Mouse (Mus musculus): ENCODE data around the gene Armcx4.
"Not testable (repeated sequence)": the region's sequence is repeated elsewhere in the genome, so short reads cannot be mapped to it uniquely, and the experiment has no call there.

Gene Armcx4

DNA sequence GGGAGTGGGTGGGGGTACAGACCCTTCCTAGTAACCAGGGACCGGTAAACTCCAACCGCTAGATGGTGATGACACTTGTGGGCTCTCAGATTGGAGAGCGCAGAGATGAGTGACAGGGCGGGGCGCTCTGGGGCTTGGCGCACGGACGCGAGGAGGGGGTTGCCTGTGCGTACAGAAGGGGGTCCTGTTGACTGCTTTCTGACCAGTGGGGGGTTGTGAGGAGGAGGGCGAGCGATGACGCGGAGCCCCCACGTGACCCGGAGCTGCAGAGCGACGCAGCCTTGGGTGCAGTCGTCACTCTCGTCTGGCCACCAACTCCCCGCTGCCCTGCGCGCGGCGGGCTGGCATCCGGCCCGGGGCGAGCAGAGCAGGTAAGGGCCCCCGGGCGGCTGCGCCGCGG lies at the start of gene Armcx4:
TSS of gene Armcx4 (plus strand) at position 253 of the 400 bp plus-strand sequence.
- DNase-seq (ENCODE audit: low read depth, low spot score), result peak; percentile 62

DNA sequence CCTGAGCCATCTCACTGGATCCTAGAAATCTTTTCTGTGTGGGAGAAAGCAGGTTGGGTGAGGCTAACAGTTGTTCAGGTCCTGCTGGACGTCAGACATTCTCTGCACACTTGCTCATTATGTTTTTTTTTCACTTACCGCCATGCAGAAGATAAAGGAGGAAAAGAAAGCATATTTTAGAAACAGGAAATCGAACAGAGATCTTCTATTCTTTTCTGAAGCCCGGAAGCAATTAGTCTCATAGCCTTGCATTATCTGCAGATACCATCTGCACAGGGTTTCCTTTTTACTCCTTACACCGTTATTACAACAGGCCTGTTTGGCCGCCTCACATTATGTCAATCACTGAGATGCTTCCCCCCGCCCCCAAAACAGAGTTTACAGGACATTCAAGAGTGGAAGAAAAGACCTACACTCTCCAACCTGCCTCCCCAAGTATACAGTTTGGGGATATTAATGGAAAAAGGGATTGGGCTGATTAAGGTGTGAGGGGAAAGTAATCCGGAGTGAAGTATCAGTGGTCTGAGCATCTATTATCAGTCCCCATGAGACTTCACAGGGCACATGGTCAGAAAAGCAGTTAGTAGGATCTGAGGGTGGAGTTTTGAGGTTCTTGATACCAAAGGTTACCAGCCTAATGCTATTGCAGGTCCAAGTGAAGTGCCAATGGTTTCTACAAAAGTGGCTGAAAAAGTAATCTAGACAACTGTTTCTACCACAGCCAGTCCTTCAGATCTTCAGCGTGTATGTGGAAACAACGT lies 45.1 kb upstream of the Armcx4 start:
- DNase-seq (ENCODE audit: low read depth, low spot score), result peak; percentile 35

DNA sequence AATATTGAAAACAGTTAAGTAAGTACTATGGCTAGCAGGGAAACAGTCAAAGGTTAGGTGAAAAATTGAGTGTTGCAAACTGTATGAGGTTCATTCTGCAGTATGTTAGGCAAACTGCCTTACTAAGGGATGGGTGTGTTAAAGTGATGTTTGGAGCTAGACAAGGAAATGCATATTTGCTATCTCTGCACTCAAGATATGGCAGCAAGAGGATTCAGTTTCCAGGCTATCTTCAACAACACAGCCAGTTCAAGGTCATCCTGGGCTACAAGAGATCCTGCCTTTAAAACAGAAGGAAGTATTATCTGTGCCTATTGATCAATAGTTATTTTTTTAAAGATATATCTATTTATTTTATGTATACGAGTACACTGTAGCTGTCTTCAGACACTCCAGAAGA lies 40.0 kb upstream of the Armcx4 start:
- DNase-seq (ENCODE audit: low read depth, low spot score), result no peak

DNA sequence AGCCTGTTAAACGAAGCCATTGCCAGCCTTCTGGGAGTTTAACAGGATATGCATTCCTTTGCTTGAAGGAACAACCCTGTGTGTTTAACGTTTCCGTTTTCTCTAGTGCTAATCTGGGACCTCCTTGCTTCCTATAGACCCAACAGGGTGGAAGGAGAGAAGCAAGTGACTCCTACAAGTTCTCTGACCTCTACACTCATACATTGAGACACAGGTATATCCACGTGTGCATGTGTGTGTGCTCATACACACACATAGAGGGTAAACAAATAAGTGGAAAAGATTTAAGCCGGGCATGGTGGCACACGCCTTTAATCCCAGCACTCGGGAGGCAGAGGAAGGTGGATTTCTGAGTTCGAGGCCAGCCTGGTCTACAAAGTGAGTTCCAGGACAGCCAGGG lies 38.9 kb upstream of the Armcx4 start:
- no peak for DNase-seq (ENCODE audit: low read depth, low spot score)

DNA sequence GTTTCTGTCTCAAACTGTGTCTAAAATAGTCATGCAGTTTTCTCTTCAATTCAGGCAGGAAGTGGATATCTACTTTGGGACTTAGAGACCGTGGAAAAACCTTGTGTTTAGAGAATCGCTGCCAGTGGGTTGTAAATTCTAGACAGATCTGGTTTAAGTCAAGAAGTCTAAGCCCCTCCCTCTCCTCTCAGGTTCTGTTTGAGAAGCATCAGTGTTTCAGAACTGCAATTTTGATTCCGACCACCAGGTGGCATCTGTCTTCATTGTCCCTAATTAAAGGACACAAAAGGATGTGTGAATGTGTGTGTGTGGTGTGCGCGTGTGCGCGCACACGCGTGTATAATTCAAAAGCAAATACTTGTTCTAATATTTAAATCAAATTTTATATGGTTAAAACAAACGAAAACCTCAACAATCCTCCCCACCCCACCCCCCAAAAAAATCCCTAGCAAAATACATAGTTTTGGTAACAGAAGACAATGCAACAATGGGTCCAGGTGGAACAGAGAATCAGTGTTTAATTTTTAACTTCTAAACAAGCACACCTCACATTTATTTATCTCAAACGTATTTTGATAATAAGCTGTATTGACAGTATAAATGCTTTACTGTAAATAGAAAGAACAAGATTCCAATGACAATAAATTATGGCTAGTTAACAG lies 38.2 kb upstream of the Armcx4 start:
- DNase-seq (ENCODE audit: low read depth, low spot score), result peak; percentile 73

DNA sequence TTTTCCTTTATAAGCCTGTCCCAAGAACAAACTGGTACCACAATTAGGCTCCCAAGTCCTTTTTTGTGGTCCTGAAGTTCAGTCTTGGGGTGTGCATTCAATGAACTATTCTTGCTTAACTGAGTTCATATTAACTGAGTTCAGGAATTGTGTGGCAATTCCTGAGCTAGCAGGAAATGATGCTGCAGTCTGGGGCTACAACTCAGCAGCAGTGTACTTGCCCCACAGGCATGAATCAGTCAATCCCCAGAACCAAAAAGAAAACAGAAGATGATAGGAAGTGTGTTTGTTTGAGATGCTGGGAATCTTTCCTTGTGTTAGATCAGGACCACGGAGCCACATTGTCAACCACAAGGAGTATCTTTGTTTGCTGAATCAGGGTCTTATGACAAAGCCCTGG lies 34.3 kb upstream of the Armcx4 start:
- DNase-seq (ENCODE audit: low read depth, low spot score), result no peak

DNA sequence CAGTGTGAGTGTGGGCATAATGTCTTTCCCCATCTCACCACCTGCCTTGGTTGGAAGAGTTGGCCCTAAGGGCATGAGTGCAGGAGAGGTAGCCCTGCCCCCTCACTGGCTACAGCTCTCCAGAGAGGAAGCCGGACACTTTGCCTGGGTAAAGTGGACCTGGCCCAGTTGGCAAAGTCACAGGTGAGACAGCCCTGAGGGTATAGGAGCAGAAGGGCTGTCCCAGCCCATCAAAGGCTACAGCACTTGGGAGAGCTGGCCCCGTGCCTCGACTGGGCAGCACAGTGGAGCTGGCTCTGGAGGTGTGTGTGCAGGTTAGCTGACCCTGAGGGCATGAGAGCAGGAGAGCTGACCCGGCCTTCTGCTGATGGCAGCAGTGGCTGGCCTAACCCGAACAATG lies 24.7 kb upstream of the Armcx4 start:
- no peak for DNase-seq (ENCODE audit: low read depth, low spot score)

DNA sequence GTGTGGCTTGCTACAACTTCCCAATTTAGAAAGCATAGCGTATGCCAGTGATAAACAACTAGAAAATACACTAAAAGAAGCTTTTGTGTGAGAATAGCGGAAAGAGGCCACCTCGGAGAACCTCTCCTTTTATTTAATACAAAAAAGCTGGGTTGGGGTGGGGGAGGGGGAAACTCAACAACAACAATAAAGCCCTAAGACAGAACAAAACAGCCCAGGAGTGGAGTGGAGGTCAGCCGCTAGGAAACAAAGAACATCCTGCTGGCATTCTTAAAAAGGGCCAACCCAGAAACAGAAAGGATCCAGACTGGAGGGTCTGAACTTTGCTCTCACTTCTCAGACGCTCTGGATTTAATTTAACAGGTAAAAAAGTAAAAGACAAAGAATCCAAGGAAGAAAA lies 11.3 kb upstream of the Armcx4 start:
- DNase-seq (ENCODE audit: low read depth, low spot score), result no peak

DNA sequence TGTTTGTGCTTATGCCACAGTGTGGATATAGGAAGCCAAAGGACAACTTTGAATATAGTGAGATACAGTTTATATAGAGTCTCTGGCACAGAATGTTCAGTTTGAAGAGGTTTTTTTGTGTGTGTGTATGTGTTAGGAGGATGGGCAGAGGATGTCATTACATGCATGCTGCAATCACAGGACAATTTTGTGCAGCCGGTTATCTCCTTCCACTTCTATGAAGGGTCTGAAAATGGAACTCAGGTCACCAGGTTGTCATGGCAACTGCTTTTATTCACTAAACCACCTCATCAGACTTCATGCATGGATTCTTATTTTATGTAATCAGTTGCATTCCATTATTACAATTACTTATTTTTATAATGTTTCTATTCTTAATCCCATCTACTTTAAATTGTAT lies 10.4 kb upstream of the Armcx4 start:
- no peak for DNase-seq (ENCODE audit: low read depth, low spot score)

DNA sequence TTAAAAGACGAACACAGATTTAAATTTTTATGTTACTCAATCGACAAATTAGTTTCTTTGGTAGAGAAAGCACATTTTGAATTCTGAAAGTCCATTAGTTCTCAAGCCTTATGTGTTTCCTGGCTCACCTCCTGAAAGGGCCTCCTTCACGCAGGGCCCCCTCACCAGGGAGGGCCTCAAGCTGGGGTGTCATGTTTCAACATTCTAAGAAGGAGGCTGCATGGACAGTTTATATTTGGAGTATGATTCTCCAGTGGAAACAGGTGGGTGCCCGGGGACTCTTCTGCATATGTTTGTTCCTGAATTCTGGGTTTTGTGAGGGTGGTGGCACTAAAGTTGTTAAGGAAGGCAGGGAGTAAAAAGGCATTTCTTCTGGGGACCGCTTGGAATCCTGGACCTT lies 1.4 kb upstream of the Armcx4 start:
- no peak for DNase-seq (ENCODE audit: low read depth, low spot score)

DNA sequence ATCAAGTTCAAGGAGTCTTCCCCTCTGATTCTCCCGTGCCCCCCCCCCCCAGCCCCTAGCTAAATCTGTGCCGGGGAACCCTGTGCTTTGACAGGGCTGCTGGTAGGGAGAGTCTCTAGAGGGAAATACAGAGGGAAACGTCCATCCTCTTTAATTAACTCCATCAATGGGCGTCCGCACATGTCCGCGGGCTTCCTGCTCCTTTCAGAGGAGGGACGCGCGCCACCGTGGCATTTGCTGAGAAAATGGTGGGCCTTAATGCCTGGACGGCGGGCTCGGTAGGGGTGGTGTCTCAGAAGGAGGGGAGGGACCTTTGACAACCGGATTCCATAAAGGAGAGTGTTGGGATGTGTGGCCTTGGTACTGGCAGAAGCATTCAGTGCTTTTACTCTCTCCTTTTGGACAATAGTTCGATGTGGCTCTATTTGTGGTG lies 436 bp downstream of the Armcx4 start:
- DNase-seq (ENCODE audit: low read depth, low spot score), result peak; percentile 16

DNA sequence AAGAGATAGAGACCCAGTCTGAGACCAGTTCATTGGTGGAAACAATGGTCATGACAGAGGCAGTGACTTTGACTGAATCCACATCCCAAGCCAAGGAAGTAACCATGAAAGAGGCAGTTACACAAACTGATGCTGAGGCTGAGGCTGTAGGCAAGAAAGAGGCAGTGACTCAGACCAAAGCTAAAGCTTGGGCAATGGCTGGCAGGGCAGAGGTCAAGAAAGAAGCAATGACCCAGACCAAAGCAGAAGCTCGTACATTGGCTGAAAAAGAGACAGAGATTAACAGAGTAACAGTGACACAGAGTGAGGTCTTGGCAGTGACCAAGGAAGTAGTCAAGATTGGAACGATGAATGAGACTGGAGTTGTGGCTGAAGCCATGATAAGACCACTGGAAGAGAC lies 3.4 kb downstream of the Armcx4 start:
- DNase-seq (ENCODE audit: low read depth, low spot score), result no peak

DNA sequence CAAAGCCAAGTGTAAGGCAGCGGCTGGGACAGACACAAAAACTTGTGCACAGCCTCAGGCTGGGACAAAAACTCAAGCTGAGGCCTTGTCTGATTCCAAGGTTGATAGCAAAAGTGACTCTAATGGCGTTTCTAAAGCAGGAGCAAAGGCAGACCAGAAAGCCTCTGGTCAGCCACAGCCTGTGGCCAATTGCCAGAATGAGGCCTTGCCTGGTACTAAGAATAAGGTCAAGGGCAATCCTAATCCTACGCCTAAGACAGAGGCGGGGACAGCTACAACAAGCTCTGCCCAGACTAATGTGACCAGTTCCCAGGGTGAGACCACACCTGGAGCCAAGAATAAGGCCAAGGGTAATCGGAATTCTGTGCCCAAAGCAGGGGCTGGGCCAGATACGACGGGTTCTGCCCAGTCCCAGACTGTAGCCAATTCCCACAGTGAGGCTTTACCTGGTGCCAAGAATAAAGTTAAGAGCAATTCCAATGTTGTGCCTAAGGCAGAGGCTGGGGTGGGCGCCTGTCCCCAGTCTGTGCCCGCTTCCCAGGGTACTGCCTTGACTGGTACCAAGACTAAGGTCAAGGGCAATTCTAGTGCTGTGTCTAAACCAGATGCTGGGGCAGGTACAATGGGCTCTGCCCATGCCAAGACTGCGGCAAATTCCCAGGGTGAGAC lies 4.7 kb downstream of the Armcx4 start:
- no peak for DNase-seq (ENCODE audit: low read depth, low spot score)

DNA sequence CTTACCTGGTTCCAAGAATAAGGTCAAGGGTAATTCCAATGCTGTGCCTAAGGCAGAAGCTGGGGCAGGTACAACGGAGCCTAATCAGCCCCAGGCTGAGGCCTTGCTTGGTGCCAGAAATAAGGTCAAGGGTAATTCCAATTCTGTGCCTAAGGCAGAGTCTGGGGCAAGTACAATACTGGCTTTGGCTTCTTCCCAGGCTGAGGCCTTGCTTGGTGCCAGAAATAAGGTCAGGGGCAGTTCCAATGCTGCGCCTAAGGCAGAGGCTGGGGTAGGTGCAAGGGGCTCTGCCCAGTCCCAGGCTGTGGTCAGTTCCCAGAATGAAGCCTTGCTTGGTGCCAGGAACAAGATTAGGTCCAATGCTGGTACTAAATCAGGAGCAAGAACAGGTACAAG lies 5.2 kb downstream of the Armcx4 start:
- no peak for DNase-seq (ENCODE audit: low read depth, low spot score)

DNA sequence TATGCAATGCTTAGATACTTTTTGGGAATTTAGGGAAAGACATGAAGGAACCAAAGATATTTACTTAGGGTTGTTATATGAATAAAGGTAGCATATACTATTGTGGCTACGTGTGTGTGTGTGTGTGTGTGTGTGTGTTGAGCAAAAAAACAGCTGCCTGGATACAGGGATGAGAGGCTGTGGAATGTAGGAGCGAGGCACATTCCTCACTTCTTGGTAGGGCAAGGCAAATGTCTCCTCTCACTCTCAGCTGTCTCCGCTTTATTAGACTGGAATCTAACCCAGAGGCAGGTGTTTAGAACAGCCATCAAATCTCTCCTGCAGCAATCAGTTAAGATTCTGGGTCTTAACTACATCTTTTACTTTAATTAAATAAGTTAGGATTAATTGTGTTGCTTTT lies 30.5 kb downstream of the Armcx4 start:
- no peak for DNase-seq (ENCODE audit: low read depth, low spot score)

DNA sequence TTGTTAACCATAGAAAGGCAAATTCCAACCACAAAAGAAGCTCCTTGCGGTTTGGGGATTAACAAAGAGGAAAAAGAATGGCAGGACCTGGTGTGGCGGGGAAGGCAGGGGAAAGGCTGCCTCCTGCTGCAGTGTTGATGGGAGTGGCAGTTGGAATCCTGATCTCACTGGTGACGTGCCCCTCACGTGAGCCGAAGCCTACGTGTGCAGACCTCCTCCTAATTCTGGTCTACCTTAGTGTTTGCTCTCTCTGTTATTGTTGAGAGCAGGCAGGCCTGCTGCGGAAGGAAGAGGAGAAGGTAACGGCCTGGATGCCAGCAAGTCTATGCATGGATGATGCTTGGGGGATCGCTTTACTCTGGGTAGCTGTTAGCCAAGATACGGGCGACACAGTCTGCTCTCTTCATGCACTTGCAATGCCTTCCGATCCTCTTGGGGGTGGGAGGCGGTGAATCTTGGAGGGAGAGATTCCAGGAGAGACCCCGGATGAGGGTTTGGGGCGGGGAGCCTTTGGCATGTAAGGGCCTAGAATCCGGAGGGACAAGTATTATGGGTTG lies 31.5 kb downstream of the Armcx4 start, which contains the start of gene Armcx1:
TSS of gene Armcx1 (plus strand) at position 212 of the 557 bp plus-strand sequence.
- peak; percentile 30 for DNase-seq (ENCODE audit: low read depth, low spot score)

DNA sequence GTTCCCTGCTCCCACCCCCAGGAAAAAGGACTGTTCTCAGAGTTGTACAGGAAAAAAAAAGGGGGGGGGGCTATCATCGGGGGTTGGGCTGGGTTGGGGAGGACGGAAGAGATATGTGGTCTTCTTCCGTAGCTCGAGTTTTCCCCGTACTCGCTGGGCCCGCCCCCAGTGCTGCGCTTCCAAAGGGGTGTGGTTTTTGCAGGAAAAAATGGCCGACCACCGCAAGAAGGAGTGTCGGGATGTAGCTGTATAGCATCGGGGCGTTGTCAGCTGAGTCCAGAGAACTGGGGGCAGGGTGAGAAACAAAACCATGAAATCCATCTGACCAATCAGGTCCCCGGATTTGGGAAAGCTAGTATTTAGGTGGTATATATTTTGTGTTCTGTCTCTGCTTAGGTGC lies 32.2 kb downstream of the Armcx4 start:
- peak; percentile 7 for DNase-seq (ENCODE audit: low read depth, low spot score)

DNA sequence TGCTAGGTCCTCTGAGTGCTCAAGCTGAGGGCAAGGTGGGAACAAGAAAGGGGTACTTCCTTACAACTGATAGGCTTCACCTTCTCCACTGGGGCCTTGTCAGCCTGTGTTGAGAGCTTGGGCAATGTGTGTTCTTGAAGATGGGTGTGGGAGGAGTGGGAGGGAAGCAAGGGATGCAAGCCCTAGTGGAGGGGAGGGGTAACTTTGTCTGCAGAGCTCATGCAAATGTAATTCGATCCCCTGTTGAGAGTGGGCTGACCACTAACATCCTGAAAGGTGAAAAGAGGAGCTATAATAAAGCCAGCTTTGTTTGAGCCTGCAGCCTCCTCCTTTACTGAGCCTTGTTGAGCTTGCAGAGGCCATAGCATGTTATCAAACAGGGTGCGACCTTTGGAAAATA lies 37.4 kb downstream of the Armcx4 start:
- DNase-seq (ENCODE audit: low read depth, low spot score), result not testable (repeated sequence)

DNA sequence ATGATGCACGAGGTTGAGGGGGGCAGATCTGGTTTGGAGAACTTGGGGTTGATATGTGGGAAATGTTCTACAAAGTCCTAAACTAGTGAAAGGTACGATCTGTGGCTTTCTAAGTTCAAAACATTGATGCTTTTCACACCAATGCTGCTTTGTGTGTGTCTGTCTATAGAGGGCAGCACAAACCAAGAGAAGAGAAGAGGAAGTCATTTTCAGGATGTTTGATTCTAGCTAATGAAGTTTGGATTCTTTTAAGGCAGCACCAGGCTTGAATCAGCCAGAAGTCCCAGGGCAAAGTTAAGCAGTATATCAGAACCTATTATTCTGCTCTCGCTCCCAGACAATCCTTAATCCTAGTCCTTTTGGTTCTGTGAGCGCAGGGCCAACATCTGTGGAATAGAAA lies 43.5 kb downstream of the Armcx4 start:
- DNase-seq (ENCODE audit: low read depth, low spot score), result peak; percentile 33

DNA sequence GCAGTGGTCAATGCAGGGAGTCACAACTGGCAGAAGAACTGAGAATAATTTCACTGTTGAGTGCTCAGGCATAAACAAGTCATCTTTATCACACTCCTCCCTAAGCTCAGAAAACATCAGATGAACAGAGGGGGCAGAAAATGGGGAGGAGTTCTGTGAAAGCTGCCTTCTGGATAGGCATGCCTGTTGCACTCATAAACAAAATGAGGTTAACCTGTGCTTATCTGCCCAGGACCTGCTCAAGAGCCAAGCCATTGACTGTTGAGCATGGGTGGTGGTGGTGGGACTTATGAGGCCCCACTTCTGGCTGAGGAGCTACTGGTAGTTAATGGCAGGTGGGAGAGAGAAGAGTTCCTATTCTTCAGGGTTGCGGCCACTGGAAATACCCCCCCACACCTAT lies 51.5 kb downstream of the Armcx4 start:
- DNase-seq (ENCODE audit: low read depth, low spot score), result no peak

DNA sequence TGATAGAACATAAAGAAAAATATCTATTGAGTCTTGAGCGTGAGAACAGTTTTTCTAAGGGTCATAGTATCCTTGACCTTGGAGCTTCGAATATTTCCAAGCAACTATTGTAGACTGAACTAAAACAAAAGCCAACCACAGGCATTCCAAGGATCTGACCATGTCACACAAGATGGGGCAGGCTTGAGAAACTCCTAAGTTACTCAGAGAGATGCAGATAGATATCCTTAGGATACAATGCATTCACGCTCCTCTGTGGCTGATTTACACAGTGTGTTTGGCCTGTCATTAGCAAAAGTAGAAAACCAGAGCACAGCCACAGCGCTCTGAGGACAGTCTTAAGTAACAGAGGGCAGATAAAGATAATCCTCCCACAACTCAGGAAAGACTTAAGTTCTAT lies 52.8 kb downstream of the Armcx4 start:
- no peak for DNase-seq (ENCODE audit: low read depth, low spot score)

DNA sequence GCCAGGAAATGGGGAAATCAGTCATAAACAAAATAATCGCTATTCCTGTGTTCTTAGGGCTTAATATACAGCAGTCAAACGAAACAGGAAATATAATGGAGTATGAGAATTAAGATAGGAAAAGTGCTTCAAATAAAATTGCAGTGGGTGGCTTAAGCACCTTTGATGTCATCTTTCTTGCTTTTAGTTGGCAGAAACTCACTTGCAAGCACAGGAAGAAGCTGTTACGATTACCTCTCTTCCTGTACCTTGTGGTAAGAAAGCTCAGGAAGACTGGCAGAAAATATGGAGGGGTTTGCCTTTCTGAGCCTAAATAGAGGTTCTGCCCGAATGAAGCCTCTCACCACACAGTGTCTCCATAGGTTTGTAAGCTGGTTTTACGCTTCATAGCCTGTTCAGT lies 55.5 kb downstream of the Armcx4 start:
- DNase-seq (ENCODE audit: low read depth, low spot score), result peak; percentile 11
